Mouse (Mus musculus): ENCODE results near the gene Trem2. TPM values are rescaled to one million over a fixed set of nuclear protein-coding genes. Genes with fewer than 3 reads are reported as not detected.
A peak's percentile ranks its signal among the peaks of the same experiment; 100 is the strongest.
"Not testable (repeated sequence)": the region's sequence is repeated elsewhere in the genome, so short reads cannot be mapped to it uniquely, and the experiment has no call there.

The Trem2 gene
- polyA plus RNA-seq, 1 experiment, result 5.6 TPM

DNA sequence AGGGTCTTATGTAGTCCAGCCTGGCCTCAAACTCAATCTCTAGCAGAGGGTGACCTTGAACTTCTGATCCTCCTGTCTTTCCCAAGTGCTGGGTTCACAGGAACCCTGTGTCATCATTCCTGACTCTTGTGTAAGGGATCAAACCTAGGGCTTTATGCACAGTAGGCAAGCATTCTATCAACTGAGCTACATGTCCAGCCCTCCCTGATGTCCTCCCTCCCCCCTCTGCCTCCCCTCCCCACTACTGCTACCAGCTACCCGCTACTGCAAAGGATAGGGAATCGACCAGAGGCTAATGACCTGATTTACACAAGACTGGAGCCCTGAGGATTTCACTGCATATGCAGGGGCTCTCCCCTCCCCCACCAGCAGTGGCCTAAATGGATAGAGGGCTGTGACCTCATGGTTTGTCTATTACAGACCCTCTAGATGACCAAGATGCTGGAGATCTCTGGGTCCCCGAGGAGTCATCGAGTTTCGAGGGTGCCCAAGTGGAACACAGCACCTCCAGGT lies 4.5 kb downstream of the Trem2 start:
- no peak for DNase-seq (ENCODE audit: low read depth)
- no peak for TF ChIP-seq POLR2A (IDR thresholded peaks at IDR 0.05; ENCODE audit: borderline replicate concordance, extremely low read depth, insufficient read depth, insufficient read length, poor library complexity, severe bottlenecking)
- TF ChIP-seq CTCF (IDR thresholded peaks at IDR 0.05; ENCODE audit: borderline replicate concordance, extremely low read depth, insufficient read depth, insufficient read length), result no peak

DNA sequence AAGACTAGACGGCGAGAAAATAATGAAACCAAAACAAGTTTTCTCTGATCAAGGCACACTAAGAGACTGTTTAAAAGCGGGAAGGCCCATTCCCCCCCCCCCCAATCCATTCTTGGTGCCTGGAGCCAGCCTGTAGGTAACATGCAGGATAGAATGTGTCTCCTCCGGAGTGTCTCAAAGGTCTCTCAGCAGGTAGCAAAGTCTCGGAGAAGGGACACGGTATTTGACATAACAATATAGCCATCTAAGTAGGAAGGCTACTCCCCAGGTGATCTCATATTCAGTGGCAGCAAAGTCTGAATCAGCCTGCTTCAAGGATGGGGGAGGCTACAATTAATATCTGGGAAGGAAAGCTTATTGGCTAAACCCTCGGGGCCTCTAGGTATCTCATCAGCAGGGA lies 6.8 kb downstream of the Trem2 start:
- not testable (repeated sequence) for DNase-seq (ENCODE audit: low read depth)

DNA sequence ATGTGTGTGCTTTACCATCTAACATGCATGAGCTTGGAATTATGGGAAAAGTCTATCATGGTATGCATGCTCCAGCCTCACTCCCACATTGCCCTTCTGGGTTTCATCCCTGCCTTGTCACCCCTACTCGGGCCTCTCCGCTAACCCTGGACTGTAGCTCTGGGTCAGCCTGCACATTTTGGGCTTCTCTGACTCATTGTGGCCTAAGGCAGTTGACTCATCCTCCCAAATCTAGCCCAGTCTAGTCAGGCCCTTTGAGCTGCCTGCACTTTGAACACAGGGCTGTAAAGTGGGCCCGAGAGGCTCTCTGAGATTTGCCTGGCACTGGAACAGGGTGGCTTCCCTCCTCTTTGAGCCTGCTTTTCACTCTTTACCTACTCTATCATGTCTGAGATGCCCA lies 9.6 kb downstream of the Trem2 start:
- DNase-seq (ENCODE audit: low read depth), result no peak
- TF ChIP-seq CTCF (IDR thresholded peaks at IDR 0.05; ENCODE audit: borderline replicate concordance, extremely low read depth, insufficient read depth, insufficient read length) (no peak), POLR2A (IDR thresholded peaks at IDR 0.05; ENCODE audit: borderline replicate concordance, extremely low read depth, insufficient read depth, insufficient read length, poor library complexity, severe bottlenecking) (no peak)

DNA sequence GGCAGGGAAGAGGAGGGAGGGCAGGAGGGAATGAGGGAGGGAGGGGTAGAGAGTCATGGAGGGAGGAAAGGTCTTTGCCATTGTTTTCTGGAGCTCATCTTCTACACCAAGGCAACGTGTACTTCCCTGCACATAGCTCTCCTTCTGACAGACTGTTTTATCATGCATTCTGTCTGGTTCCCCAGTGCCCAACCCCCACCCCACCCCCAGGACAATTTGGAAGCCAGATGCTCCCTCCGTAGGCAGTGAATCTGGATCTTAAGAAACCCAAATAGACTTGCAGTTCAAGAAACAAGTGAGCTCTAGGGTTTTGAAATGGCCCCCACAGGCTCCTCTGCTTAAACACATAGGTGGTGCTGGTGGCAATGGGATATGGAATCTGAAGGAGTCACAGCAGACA lies 11.7 kb downstream of the Trem2 start:
- TF ChIP-seq POLR2A (IDR thresholded peaks at IDR 0.05; ENCODE audit: borderline replicate concordance, extremely low read depth, insufficient read depth, insufficient read length, poor library complexity, severe bottlenecking) (no peak), CTCF (IDR thresholded peaks at IDR 0.05; ENCODE audit: borderline replicate concordance, extremely low read depth, insufficient read depth, insufficient read length) (no peak)
- DNase-seq (ENCODE audit: low read depth), result no peak

DNA sequence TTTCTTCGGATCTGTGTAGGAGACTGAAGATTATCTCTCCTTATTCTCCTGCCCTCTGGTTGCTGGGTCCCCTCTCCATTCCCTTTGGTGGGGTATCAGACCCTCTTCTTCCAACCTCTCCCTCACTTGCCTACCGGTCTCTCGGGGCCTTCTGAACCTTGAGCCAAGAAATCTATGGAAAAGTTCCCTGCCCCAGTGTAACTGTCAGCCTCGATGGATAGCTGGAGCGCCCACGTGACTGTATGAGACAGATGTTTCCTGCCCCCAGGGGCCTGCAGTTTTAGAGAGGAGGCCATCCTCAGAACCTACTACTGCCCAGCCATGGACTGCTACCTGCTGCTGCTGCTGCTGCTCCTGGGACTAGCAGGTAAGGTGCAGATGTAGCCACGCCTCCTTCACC lies 13.4 kb downstream of the Trem2 start, which contains the start of gene Treml1:
Gene Treml1, plus strand, starts transcription at position 301 of the 400 bp plus-strand sequence.
- no peak for TF ChIP-seq CTCF (IDR thresholded peaks at IDR 0.05; ENCODE audit: borderline replicate concordance, extremely low read depth, insufficient read depth, insufficient read length)
- DNase-seq (ENCODE audit: low read depth), result no peak

DNA sequence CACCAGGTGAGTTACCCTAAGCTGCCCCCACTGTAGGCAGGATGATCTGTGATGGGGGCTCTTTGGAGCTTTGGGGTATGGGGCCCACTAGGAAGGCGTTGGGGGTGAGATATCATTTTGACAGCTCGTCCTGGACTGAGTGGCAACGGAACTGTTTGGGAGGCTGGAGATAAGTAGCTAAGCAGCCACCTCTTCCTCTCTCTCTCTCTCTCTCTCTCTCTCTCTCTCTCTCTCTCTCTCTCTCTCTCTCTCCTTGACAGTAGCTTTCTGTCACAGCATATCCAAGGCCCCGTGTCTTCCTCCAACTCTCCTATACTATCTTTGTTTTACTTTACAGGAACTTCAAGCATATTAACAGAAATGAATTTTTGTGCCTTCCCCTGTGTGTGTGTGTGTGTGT lies 14.3 kb downstream of the Trem2 start:
- DNase-seq (ENCODE audit: low read depth), result no peak
- TF ChIP-seq CTCF (IDR thresholded peaks at IDR 0.05; ENCODE audit: borderline replicate concordance, extremely low read depth, insufficient read depth, insufficient read length), result no peak
- TF ChIP-seq POLR2A (IDR thresholded peaks at IDR 0.05; ENCODE audit: borderline replicate concordance, extremely low read depth, insufficient read depth, insufficient read length, poor library complexity, severe bottlenecking), result no peak

DNA sequence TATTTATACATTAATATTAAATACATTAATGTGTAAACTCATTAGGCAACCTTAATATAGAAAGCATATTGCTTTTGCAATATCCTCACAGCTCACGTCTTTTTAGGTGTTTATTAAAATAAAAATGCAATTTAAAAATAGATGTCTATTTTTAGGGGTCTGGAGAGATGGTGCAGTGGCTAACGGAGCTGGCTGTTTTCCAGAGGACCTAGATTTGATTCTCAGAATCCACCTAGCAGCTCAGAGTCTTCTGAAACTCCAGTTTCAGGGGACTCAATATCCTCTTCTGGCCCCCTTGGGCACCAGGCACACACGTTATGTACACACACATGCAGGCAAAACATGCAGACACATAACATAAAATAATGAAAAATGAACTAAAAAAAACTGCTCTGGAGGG lies 16.1 kb downstream of the Trem2 start:
- TF ChIP-seq POLR2A (IDR thresholded peaks at IDR 0.05; ENCODE audit: borderline replicate concordance, extremely low read depth, insufficient read depth, insufficient read length, poor library complexity, severe bottlenecking) (no peak), CTCF (IDR thresholded peaks at IDR 0.05; ENCODE audit: borderline replicate concordance, extremely low read depth, insufficient read depth, insufficient read length) (no peak)
- no peak for DNase-seq (ENCODE audit: low read depth)

DNA sequence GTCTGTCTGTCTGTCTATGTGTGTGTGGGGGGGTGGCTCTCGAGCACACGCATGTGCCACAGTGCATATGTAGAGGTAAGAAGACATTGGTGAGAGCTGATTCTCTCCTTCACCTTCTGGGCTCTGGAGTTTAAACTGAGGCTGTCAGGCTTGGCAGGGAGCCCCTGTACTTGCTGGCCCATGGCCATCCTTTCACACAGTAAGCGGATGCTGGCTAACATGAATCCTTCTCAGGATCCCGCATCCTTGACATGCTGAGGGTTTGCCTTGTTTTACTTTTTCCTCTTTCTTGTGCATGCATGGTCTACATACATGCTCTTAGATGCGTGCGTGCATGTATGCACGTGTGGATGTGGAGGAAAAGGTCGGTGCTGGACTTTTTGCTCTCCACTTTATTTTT lies 16.8 kb downstream of the Trem2 start:
- peak; percentile 76 for DNase-seq (ENCODE audit: low read depth)
- no peak for TF ChIP-seq CTCF (IDR thresholded peaks at IDR 0.05; ENCODE audit: borderline replicate concordance, extremely low read depth, insufficient read depth, insufficient read length)
- no peak for TF ChIP-seq POLR2A (IDR thresholded peaks at IDR 0.05; ENCODE audit: borderline replicate concordance, extremely low read depth, insufficient read depth, insufficient read length, poor library complexity, severe bottlenecking)

DNA sequence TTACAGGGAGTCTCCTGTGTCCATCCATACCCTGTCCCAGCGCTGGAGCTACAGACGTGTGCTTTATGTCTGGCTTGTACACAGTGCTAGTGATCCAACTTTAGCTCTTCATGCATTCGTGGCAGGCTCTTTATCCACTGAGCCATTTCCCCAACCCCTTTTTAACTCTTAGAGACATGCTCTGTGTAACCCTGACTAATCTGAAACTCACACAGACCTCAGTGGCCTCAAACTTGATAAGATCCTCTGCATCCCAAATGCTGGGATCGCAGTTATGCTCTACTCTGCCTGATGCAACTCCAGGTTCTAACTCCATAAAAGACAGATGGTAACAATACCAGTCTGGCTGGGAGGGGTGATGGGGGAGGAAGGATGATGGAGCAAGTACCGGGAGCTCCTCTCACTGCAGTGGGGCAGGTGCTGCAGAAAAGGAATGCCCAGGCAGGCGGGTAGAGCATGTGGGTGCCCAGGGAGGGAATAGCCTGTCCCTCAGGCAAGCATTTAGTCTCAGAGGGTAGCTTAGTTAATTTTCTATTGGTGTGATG lies 17.3 kb downstream of the Trem2 start:
- no peak for TF ChIP-seq CTCF (IDR thresholded peaks at IDR 0.05; ENCODE audit: borderline replicate concordance, extremely low read depth, insufficient read depth, insufficient read length)
- no peak for TF ChIP-seq POLR2A (IDR thresholded peaks at IDR 0.05; ENCODE audit: borderline replicate concordance, extremely low read depth, insufficient read depth, insufficient read length, poor library complexity, severe bottlenecking)
- no peak for DNase-seq (ENCODE audit: low read depth)

DNA sequence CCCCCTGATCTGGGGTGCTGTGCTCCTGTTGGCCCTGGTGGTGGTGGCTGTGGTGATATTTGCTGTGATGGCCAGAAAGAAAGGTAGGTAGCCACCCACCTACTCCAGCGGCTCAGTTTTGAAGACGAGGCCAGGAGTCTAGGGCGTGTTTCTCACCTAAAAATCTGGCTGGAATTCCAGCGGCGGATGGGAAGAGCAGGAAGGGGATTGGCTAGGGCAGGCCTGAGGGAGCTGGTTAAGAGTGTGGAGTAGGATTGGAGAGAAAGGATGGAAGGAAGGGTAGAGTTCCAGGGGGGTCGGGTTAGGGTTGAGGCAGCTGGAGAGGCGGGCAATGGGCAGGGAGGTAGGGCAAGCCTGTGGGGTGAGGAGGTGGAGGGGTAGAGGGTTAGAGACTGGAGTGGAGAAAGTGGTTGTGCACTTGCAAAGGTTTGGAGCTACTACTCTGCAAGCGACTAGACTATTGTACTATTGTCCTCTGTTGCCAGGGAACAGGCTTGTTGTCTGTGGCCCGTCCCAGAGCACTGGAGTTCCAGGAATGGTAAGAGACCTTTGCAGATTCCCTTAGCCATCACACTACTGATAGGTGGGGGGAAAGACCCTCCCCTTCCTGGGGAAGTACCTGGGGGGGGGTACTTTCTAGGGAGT lies 19.4 kb downstream of the Trem2 start:
- no peak for DNase-seq (ENCODE audit: low read depth)
- TF ChIP-seq CTCF (IDR thresholded peaks at IDR 0.05; ENCODE audit: borderline replicate concordance, extremely low read depth, insufficient read depth, insufficient read length) (no peak), POLR2A (IDR thresholded peaks at IDR 0.05; ENCODE audit: borderline replicate concordance, extremely low read depth, insufficient read depth, insufficient read length, poor library complexity, severe bottlenecking) (no peak)

DNA sequence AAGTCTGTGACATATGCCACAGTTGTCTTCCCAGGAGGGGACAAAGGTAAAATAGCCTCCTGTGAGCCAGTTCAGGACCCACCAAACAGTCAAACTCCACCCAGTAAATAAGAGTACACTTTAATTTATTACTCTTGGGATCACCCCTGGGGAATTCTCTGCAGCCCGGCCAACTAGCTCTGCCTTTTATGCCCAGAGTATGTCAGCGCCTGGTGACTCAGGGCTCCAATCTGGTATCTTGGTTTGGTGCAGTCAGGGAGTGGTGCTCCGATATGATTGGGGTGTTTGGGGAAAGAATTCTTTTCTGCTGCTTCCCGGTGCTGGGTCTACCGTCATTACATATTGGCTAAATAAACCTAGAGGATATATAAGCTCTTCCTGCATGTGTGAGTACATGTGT lies 20.6 kb downstream of the Trem2 start:
- DNase-seq (ENCODE audit: low read depth), result no peak
- TF ChIP-seq CTCF (IDR thresholded peaks at IDR 0.05; ENCODE audit: borderline replicate concordance, extremely low read depth, insufficient read depth, insufficient read length), result no peak
- TF ChIP-seq POLR2A (IDR thresholded peaks at IDR 0.05; ENCODE audit: borderline replicate concordance, extremely low read depth, insufficient read depth, insufficient read length, poor library complexity, severe bottlenecking), result no peak

DNA sequence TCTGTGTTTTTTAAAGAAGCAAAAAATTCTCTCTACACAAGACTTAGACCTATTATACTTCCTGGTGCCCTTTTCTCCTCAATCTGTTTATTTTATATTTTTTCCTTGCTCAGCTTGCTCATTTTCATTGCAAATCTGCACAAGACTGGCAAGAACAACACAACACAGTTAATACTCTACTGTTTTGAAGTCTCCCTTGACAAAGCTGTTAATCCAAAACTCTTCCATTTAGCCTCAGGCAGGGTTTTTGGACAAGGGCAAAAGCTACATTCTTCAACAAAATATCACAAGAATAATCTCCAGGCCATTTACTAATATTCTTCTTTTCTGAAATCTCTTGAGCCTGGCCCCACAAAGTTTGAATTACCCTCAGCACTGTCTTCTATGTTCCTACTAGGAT lies 25.4 kb downstream of the Trem2 start:
- DNase-seq (ENCODE audit: low read depth), result no peak

More for the DNA sequence above, 25.4 kb downstream of the Trem2 start:
- TF ChIP-seq POLR2A (IDR thresholded peaks at IDR 0.05; ENCODE audit: borderline replicate concordance, extremely low read depth, insufficient read depth, insufficient read length, poor library complexity, severe bottlenecking) (no peak), CTCF (IDR thresholded peaks at IDR 0.05; ENCODE audit: borderline replicate concordance, extremely low read depth, insufficient read depth, insufficient read length) (no peak)

Data from brain, embryonic 14.5 days (tissue).